Mouse (Mus musculus) lung, embryonic 14.5 days (tissue): ENCODE data around the gene Pbsn. TPM values are rescaled to one million over a fixed set of nuclear protein-coding genes. Genes with fewer than 3 reads are reported as not detected.

Experiments used
- ATAC-seq: fragments of 200-750 bp; cut with Nextera tagmentation; 2 replicates; pipeline ENCODE4 v1.8.0; 2017; ENCODE audit warnings: mild to moderate bottlenecking, moderate TSS enrichment, moderate library complexity; ENCODE audit not compliant: insufficient read depth
- DNase-seq: peaks from one replicate; pipeline ENCODE4 v3.0.0-alpha.2; 2015
- H3K27ac ChIP-seq: fragments of 300-500 bp; sonication (generic); 2 replicates; pipeline ENCODE4 v1.5.1; 2014; ENCODE audit warnings: low read depth, mild to moderate bottlenecking, moderate library complexity
- H3K27me3 ChIP-seq: fragments of 300-500 bp; sonication (generic); 2 replicates; pipeline ENCODE4 v1.6.1; 2014; ENCODE audit warnings: low read length, control low read depth; ENCODE audit not compliant: insufficient read depth
- H3K36me3 ChIP-seq: fragments of 300-500 bp; sonication (generic); 2 replicates; pipeline ENCODE4 v1.6.1; 2014; ENCODE audit warnings: control low read depth; ENCODE audit not compliant: insufficient read depth
- H3K4me1 ChIP-seq: fragments of 300-500 bp; sonication (generic); 2 replicates; pipeline ENCODE4 v1.6.1; 2014; ENCODE audit warnings: antibody characterized with exemption, control low read depth; ENCODE audit not compliant: insufficient read depth
- H3K4me2 ChIP-seq: fragments of 300-500 bp; sonication (generic); 2 replicates; pipeline ENCODE4 v1.6.1; 2014; ENCODE audit warnings: mild to moderate bottlenecking
- H3K4me3 ChIP-seq: fragments of 300-500 bp; sonication (generic); 2 replicates; pipeline ENCODE4 v1.5.1; 2014; ENCODE audit warnings: low read depth, low read length
- H3K9ac ChIP-seq: fragments of 300-500 bp; sonication (generic); 2 replicates; pipeline ENCODE4 v1.6.1; 2014
- H3K9me3 ChIP-seq: fragments of 300-500 bp; sonication (generic); 2 replicates; pipeline ENCODE4 v1.6.1; 2016; ENCODE audit warnings: low read depth, low read length, control low read depth
- CTCF ChIP-seq: IDR thresholded peaks from 2 replicates; pipeline ENCODE4 v1.5.1; 2016; ENCODE audit warnings: antibody characterized with exemption, low read depth
- WGBS: fragments of 180-500 bp; shearing (Covaris S2); extraction: QIAGEN DNeasy Blood & Tissue Kit; methylation state at CpG from one replicate; pipeline ENCODE4 v1.1.7; 2014; 5-methylcytosine and 5-hydroxymethylcytosine counted together
- polyA plus RNA-seq: library from polyadenylated mRNA; unstranded; fragments of >200 nt; fragmentation: Nextera tagmentation; extraction: Ambion mirVana; gene quantifications from 2 replicates; pipeline ENCODE4 v1.2.1, GENCODE M21; 2014

Gene Pbsn
- polyA plus RNA-seq, 1 experiment from 2014 or later: not detected

GRCm38 (mm10) chrX:77801543-77801942 is 51.9 kb downstream of the Pbsn start:
- H3K9me3 ChIP-seq: no peaks in the 10 kb centered on the region
- 56% methylated on average over 1 of the region's 1 CpGs for WGBS
- H3K27ac ChIP-seq: no peak overlapping the region
- ATAC-seq: no peak
- no peaks in the 10 kb centered on the region for H3K27me3 ChIP-seq
- H3K4me3 ChIP-seq: no peak overlapping the region
- no peaks in the 10 kb centered on the region for H3K4me1 ChIP-seq
- no peaks in the 10 kb centered on the region for H3K36me3 ChIP-seq
- no peak for DNase-seq
- H3K9ac ChIP-seq: no peak overlapping the region
- no peak for TF ChIP-seq CTCF
- H3K4me2 ChIP-seq: no peak overlapping the region

DNA sequence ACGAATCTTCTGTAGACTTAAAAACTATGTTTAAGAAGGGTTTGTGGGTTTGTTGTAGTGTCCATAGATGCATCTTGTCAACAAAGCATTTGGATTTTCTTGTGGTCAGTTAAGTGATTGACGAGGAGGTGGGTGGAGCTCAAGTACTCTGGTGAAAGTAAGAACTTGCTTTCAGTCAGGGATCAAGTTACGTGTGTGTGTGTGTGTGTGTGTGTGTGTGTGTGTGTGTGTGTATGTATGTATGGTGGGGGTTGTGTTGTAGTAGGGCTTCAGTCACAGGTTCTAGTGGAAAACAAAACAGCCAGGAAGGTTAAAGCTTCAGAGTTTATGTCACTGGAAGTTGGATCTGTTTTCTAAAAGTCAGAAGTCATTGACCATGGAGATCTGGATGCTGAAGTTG is 53.9 kb downstream of the Pbsn start:
- H3K4me3 ChIP-seq: no peak overlapping the region
- H3K27me3 ChIP-seq: no peaks in the 10 kb centered on the region
- H3K27ac ChIP-seq: no peak overlapping the region
- ATAC-seq (no peak), DNase-seq (no peak)
- no peak overlapping the region for H3K9ac ChIP-seq
- 70% methylated on average over 3 of the region's 3 CpGs for WGBS
- TF ChIP-seq CTCF: no peak
- no peaks in the 10 kb centered on the region for H3K36me3 ChIP-seq
- no peaks in the 10 kb centered on the region for H3K4me1 ChIP-seq
- H3K9me3 ChIP-seq: no peaks in the 10 kb centered on the region
- H3K4me2 ChIP-seq: no peak overlapping the region

GRCm38 (mm10) chrX:77797801-77798200 is 55.6 kb downstream of the Pbsn start:
- no peaks in the 10 kb centered on the region for H3K4me1 ChIP-seq
- DNase-seq: no peak
- no peak overlapping the region for H3K4me3 ChIP-seq
- H3K9ac ChIP-seq: no peak overlapping the region
- no peak for ATAC-seq
- no peaks in the 10 kb centered on the region for H3K9me3 ChIP-seq
- TF ChIP-seq CTCF: no peak
- H3K4me2 ChIP-seq: no peak overlapping the region
- no peaks in the 10 kb centered on the region for H3K27me3 ChIP-seq
- H3K27ac ChIP-seq: no peak overlapping the region
- H3K36me3 ChIP-seq: no peaks in the 10 kb centered on the region

DNA sequence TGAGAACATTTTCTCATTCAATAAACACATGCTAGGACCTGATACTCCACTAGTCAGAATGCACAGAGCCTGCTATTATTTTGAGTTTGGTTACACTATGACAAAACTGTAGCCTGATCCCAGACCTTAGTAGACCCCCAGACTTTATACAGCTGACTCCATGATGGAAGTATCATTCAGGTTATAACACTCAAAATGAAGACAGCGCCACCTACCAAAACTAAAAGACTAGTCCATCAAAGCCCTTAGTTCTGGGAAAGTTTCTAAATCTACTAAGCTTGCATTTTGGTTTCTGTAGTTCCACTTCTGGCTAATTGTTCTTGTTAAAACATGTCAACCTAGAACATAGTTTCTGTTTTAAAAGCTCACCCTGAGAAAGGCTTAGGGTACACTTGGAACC is 56.5 kb downstream of the Pbsn start:
- no peak for ATAC-seq
- Histone ChIP-seq H3K9ac (no peak overlapping the region), H3K4me1 (no peaks in the 10 kb centered on the region), H3K9me3 (no peaks in the 10 kb centered on the region), H3K4me2 (peak overlapping the region; percentile 63), H3K36me3 (no peaks in the 10 kb centered on the region), H3K27ac (no peak overlapping the region; the same call in 1 of the 2 replicates), H3K4me3 (no peak overlapping the region), H3K27me3 (no peaks in the 10 kb centered on the region)
- 52% methylated on average over 1 of the region's 1 CpGs for WGBS
- DNase-seq: peak; percentile 17
- TF ChIP-seq CTCF: no peak

DNA sequence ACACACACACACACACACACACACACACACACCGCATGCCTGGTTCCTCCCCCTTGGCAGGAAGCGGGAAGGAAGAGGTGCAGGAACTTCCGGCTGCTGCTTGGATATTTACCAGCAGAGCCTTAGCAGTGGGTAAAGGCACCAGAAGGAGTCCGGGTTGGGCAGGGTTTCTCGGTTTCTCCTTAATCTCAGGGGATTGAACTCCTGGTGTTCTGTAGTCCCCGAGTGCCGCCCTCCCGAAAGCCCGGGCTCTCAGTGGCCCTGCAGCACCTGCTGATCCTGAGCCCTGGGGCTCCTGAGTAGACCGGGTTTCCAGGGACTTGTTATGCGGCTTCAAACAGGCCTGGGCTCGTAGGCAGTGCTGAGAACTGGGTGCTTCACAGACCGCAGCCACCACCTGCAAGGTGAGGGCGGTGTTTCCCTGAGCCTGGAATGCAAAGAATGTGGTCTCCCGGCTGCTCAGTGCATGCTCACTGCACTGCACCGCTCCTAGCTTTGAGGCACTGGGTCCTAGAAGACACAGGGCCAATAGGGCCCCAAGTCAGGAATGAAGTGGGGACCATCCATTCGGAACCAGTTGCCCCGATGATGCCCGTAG is 57.1 kb downstream of the Pbsn start, which contains the start of gene Prkx:
Prkx (minus strand) TSS at position 41 of the 598 bp plus-strand sequence.
- H3K9me3 ChIP-seq: no peaks in the 10 kb centered on the region
- peak within 1 kb of the TSS; percentile 57 for H3K4me3 ChIP-seq
- peak within 1 kb of the TSS; percentile 59 for H3K9ac ChIP-seq
- DNase-seq (peak; percentile 62), ATAC-seq (peak; percentile 78)
- H3K36me3 ChIP-seq: no peaks in the 10 kb centered on the region
- TF ChIP-seq CTCF: no peak
- WGBS: 16% methylated on average over 16 of the region's 19 CpGs
- peak within 1 kb of the TSS; percentile 89 for H3K27ac ChIP-seq
- no peaks in the 10 kb centered on the region for H3K27me3 ChIP-seq
- peak within 1 kb of the TSS; percentile 63 for H3K4me2 ChIP-seq
- H3K4me1 ChIP-seq: no peaks in the 10 kb centered on the region

DNA sequence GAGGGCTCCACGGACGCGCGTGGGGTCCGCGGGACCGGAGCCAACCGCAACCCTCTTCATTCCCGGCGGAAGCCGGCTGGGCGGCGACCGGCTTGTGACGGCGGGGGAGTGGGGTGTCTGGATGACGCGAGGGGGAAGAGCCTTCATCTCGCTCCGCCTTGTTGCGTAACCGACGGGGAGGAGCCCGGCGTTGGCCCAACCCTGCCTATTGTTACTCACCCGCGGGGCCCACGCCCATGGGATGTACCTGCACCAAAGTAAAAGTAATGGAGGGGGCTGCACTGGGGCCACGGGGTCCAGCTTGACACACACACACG is 57.6 kb downstream of the Pbsn start:
- no peaks in the 10 kb centered on the region for H3K4me1 ChIP-seq
- no peaks in the 10 kb centered on the region for H3K9me3 ChIP-seq
- H3K4me2 ChIP-seq: peak overlapping the region; percentile 63
- ATAC-seq (peak; percentile 93), DNase-seq (peak; percentile 92)
- peak overlapping the region; percentile 89 for H3K27ac ChIP-seq
- TF ChIP-seq CTCF: no peak
- peak overlapping the region; percentile 59 for H3K9ac ChIP-seq
- H3K27me3 ChIP-seq: no peaks in the 10 kb centered on the region
- 8% methylated on average over 29 of the region's 30 CpGs for WGBS
- H3K4me3 ChIP-seq: peak overlapping the region; percentile 57
- H3K36me3 ChIP-seq: no peaks in the 10 kb centered on the region

GRCm38 (mm10) chrX:77794962-77795857 is 58.2 kb downstream of the Pbsn start:
- Histone ChIP-seq H3K4me1 (no peaks in the 10 kb centered on the region), H3K9ac (peak overlapping the region; percentile 59), H3K4me3 (peak overlapping the region; percentile 57), H3K27me3 (no peaks in the 10 kb centered on the region), H3K9me3 (no peaks in the 10 kb centered on the region), H3K36me3 (no peaks in the 10 kb centered on the region), H3K27ac (no peak overlapping the region), H3K4me2 (peak overlapping the region; percentile 63)
- ATAC-seq (peak; percentile 72), DNase-seq (peak; percentile 37)
- no peak for TF ChIP-seq CTCF
- WGBS: 14% methylated on average over 61 of the region's 61 CpGs
